Mouse (Mus musculus) kidney, postnatal 10 days (tissue): Measurements from ENCODE around the gene Hcrt.
"Not testable (repeated sequence)": the region's sequence is repeated elsewhere in the genome, so short reads cannot be mapped to it uniquely, and the experiment has no call there.

Experiments
- DNase-seq: peaks from one replicate; pipeline ENCODE4 v3.0.0; 2021; ENCODE audit warnings: mixed read lengths

The Hcrt gene

GRCm38 (mm10) chr11:100762831-100763230 lies at the start of gene Hcrt:
Gene Hcrt, minus strand, starts transcription at chr11:100762931.
- DNase-seq: no peak

GRCm38 (mm10) chr11:100811132-100811531 lies 48.4 kb upstream of the Hcrt start:
- DNase-seq: no peak

DNA sequence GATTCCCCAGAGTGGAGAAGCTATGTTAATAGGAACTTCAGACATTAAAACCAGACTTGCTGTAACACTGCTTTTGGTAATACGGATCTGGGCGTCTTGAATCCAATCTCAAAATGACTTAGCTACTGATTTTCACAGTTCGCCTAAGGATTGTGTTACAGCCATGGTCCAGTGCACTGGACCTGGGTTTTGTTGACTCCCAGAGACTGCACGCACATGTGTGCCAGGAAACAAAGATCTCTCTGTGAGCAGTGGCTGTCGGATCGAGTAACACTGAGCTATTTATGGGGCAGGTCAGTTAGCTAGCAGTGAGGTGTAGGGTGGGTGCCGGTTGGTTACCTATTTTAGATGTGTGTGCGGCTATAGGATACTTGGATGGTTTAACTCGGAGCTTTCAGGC lies 47.8 kb upstream of the Hcrt start:
- DNase-seq: no peak

- DNase-seq: no peak
Measured at GRCm38 (mm10) chr11:100806380-100807305, 43.9 kb upstream of the Hcrt start.

DNA sequence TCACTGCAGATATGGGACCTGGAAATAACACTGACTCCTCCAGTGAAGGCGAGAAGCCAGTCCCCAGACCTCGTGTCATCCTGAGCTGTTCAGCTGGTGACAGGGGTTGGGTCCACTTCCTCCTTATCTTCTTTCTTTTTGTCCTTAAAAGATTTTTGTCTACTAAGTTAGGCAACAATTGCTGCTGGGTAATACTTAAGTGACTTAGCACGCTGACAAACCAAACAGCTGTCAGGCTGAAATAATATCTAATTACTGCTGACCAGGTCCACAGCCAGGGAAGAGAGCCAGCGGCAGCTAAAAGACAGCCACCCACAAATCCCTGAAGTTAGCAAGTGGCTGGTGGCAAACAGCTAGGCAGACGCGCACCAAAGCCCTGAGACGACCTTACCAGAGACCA lies 42.8 kb upstream of the Hcrt start:
- no peak for DNase-seq

GRCm38 (mm10) chr11:100804409-100804808 lies 41.7 kb upstream of the Hcrt start:
- DNase-seq: no peak

DNA sequence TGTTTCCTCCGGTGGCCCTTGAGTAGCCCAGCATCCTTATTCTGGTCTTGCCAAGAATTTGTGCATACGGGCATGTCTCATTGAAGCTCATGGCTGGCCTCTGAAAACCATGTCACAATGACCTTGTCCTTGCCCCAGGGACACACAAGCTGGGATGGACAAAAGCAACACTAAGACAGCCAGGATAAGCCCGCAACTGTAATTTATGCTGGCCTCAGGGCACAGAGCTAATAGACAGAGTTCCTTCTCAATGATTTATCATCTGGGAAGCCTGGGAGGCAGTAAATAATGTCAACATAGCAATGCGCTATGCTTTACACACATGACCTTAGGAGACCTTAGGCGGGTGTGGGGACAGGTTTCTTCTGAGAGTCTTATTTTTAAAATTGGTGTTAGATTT lies 36.7 kb upstream of the Hcrt start:
- DNase-seq: no peak

DNA sequence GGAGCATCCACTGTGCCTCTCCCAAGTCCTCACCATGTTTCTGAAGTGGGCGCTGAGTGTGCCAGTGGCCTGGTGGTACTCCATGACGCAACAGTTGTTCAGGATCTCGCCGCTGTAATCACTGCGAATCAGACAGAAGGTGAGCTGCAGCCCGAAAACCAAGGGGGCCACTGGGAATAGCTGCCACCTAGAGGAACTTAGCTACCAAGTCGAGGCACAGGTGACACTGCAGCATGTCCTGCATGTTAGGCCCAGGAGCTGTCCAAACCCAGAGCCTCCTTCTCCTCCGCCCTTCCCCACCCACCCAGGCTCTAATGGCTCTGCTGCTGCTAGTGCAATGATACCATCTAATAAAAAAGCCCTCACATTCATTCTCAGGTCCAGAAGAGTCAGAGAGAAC lies 33.9 kb upstream of the Hcrt start:
- no peak for DNase-seq

GRCm38 (mm10) chr11:100795386-100795785 lies 32.7 kb upstream of the Hcrt start:
- no peak for DNase-seq

DNA sequence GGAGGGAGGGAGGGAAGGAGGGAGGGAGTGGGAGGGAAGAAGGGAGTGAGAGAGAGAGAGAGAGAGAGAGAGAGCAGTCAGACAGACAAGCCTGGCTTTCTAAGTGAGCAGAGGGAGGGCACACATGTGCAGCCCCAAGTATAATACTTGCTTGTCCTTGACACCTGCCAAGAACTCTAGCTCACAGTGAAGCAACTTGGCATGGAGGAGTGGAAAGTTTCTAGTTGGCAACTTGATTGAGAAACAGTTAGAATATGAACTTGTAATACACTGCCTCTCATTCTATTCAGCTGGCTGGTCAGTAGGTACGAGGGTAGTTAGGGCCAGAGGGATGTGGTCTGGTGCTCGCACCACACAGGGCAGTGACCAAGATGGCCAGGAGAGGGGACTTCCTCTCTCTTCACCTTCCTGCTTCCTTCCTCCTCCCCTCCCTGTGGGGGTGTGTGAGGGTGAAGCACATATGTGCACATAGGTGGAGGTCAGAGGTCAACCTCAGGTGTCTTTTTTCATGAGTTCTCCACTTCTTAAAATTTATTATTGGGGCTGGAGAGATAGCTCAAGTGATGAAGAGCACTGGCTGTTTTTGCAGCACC lies 28.8 kb upstream of the Hcrt start:
- no peak for DNase-seq

DNA sequence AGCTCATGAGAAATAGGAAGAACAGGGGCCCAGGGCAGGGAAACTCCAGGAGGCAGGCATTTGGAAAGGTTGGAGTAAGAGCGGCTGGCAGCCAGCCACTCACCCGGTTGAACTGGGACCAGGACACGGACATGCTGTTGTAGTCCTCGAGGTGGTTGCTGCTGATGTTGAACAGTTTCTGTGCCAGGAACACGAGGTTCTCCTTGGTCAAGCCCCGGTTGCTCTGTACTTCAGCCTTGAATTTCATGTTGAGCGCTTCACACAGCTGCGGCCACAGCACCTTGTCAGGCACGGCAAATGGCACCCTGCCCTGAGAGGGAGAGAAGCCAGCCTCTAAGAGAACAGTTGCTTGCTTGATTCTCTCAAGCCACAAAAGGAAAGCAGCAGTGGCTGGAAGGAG lies 27.9 kb upstream of the Hcrt start:
- DNase-seq: not testable (repeated sequence)

DNA sequence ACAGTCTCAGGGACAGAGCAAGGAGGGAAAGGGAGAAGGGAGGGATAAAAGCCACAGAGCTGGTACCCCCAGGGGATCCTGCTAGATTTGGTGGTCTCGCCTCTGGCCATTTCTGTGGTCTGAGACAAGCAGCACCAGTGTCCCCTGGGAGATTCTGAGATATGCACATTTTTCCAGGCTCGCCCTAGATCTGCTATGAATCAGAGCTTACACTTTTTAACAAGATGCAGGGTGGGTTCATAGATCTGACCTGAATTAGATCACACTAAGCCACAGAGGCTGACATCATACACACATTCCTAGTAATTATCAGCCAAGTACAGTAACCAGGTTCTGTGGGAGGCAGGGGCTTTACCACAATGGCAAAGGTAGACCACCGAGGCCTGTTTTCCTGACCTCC lies 27.0 kb upstream of the Hcrt start:
- no peak for DNase-seq

DNA sequence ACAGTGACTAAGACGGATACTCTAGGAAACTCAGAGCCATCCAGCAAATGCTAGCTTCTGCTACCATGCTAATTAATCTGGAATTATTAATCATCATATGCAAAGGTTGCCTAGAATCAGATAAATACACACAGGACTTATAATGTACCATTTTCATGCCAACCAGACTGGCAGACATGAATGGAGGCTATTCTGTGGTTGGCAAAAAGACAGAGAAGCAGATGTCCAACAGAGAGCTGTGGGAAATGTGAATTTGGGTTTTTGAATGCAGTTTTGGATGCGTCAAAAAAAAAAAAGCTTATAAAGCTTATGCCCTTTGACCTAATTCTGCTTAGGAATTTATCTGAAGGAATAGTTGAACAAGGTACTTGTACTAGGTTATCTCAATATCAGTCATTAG lies 23.0 kb upstream of the Hcrt start:
- no peak for DNase-seq

GRCm38 (mm10) chr11:100784286-100784685 lies 21.6 kb upstream of the Hcrt start:
- DNase-seq: no peak

DNA sequence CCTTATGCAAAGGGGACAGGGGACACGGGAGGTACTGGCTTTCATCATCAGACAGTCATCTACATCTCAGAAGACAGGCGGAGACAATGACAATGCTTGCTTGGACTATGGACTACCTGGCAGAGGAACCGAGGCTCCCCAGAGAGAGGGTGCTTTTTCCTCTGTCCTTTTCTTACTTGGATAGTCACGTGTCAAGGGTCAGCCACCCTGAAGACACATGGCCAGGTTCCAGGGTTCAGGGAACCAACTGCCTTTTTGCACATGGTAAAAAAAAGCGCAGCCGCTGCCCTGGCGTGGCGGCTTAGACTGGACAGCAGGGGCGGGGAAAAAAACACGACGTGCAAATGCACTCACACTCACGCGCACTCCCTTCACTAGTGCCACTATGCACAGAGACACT lies 19.8 kb upstream of the Hcrt start:
- peak; percentile 56 for DNase-seq

- DNase-seq: no peak
Measured at GRCm38 (mm10) chr11:100781763-100782475, 19.2 kb upstream of the Hcrt start.

- DNase-seq: no peak
Measured at GRCm38 (mm10) chr11:100780247-100780646, 17.5 kb upstream of the Hcrt start.

GRCm38 (mm10) chr11:100778069-100778468 lies 15.3 kb upstream of the Hcrt start:
- no peak for DNase-seq

DNA sequence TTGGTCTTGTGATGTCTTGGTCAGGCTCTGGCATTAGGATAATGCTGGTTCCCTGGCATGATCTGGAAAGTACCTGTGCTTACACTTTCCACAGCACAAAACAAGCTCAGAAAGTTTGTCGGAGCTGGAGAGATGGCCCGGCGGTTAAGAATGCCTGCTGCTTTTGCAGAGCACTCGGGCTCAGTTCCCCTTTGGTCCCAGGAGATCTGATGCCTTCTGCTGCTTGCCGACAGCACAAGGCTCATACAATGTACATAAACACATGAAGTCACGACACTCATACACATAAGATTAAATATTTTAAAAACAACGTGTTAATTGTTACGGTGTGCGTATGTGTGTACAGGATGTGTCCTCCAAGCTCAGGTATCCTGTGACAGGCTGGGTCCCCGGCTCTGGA lies 13.2 kb upstream of the Hcrt start:
- no peak for DNase-seq

DNA sequence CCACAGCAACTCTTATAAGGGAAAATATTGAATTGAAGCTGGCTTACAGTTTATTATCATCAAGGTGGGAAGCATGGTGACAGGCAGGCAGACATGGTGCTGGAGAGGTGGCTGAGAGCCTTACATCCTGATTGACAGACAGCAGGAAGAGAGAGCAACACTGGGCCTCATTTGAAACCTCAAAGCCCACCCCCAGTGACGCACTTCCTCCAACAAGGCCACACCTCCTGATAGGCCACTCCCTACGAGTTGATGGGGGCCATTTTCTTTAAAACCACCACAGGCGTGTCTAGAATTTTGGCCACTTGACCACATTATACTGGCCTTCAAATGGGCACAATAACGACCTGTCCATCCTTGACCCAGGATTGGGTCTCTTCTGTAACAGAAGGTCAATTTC lies 11.5 kb upstream of the Hcrt start:
- DNase-seq: no peak

- DNase-seq: peak; percentile 91
Measured at GRCm38 (mm10) chr11:100770646-100771408, 8.1 kb upstream of the Hcrt start, which contains the start of gene Ghdc. Gene Ghdc, minus strand, starts transcription at chr11:100770957.

- DNase-seq: no peak
Measured at GRCm38 (mm10) chr11:100769980-100770379, 7.2 kb upstream of the Hcrt start.

- no peak for DNase-seq
Measured at GRCm38 (mm10) chr11:100767871-100768270, 5.1 kb upstream of the Hcrt start.
